Mouse (Mus musculus) gastrocnemius, postnatal 4 days (tissue): ENCODE measurements at regions not wholly inside any gene's neighbourhood (a gene's known extent, or its start where the extent isn't known, plus 50 kb on each side); places are given as distances from the start of the nearest gene placed in this dataset.
"Not testable (repeated sequence)": the region's sequence is repeated elsewhere in the genome, so short reads cannot be mapped to it uniquely, and the experiment has no call there.

Experiments used
- DNase-seq, 2 experiments: peaks; one replicate each; pipeline ENCODE4 v3.0.0; 2021 to 2022; ENCODE audit warnings: low spot score in 2 of 2, mixed read lengths in 2 of 2

DNA sequence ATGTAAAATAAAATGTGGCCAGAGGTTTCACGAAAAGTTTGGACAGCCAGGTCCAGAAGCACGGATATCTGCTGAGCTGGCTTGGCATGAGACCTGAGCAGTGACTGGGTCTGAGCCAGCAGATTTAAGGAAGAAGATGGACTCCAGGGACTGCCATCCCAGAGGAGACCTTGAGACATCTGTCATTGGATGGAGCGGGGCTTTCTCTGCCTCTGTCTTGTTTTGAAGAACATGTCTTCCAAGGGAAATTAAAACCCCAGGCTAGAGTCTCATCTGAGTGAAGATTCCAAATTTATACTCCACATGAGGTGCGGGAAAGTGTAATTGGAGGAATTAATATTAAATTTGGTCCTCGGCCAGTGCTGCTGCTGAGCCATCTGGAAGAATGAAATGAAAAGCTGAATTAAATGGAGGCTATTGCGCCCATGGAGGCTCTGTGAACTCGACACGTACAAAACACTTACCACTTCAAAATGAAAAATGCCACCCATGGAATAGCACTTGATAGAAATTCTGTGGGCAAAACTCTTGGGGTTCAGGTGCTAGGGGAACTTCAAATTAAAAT is 129.8 kb upstream of the Adcy2 start:
- DNase-seq, result no peak

- DNase-seq, result peak in 1 of 2 experiments; percentile 10
These were observed 128.2 kb upstream of the Adcy2 start for GRCm38 (mm10) chr13:69127522-69127921.

- DNase-seq, result not testable (repeated sequence)
These were observed 119.4 kb upstream of the Adcy2 start for GRCm38 (mm10) chr13:69118743-69119142.

- DNase-seq, result no peak
These were observed 109.8 kb upstream of the Adcy2 start for GRCm38 (mm10) chr13:69109168-69109567.

- DNase-seq, result peak in 1 of 2 experiments; percentile 47
These were observed 87.3 kb upstream of the Adcy2 start for GRCm38 (mm10) chr13:69086613-69087012.

GRCm38 (mm10) chr13:69070336-69070735 is 71.0 kb upstream of the Adcy2 start:
- no peak for DNase-seq

- no peak for DNase-seq
These were observed 70.5 kb upstream of the Adcy2 start for GRCm38 (mm10) chr13:69069817-69070216.

DNA sequence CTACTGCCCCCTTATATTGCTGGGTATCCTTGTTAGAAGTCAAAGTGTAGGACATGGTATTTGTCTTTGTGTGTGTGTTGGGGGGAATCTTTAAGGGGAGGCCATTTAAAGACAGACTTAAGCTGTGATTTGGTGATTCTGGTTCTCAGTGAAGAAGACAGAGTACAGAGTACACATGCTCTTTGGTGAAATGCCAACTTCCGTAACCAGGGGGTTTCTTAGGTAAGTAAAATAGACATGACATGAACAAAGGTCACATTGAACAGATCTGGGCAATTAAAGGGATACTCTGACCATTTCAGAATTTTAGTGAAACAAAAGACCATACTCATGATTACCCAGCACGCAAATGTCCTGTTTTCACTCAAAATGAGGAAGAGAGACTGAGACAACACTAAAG is 67.3 kb upstream of the Adcy2 start:
- DNase-seq, result no peak

- no peak for DNase-seq
These were observed 65.9 kb upstream of the Adcy2 start for GRCm38 (mm10) chr13:69065285-69065684.

- no peak for DNase-seq
These were observed 63.4 kb upstream of the Adcy2 start for GRCm38 (mm10) chr13:69062692-69063233.

DNA sequence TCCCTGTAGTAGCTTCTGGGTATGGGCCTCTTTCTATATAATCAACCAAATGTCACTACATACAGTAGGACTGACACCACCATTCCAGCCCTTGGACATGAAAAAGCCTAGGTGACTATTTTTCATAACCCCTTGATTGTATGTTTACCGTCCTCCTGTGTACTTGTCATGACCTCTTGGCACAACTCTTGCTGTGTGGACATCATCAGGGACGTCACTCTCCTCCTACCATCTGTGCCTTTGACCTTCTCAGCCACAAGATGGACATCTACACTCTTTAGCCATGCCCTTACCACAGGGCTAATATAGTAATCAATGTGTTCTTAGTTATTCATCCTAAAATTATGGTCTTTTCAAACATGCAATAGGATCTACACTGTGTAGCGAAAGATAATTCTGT is 62.1 kb upstream of the Adcy2 start:
- DNase-seq, result no peak
